Mouse (Mus musculus): ENCODE results near the gene Acot12.
"Not testable (repeated sequence)": the region's sequence is repeated elsewhere in the genome, so short reads cannot be mapped to it uniquely, and the experiment has no call there.

The Acot12 gene

DNA sequence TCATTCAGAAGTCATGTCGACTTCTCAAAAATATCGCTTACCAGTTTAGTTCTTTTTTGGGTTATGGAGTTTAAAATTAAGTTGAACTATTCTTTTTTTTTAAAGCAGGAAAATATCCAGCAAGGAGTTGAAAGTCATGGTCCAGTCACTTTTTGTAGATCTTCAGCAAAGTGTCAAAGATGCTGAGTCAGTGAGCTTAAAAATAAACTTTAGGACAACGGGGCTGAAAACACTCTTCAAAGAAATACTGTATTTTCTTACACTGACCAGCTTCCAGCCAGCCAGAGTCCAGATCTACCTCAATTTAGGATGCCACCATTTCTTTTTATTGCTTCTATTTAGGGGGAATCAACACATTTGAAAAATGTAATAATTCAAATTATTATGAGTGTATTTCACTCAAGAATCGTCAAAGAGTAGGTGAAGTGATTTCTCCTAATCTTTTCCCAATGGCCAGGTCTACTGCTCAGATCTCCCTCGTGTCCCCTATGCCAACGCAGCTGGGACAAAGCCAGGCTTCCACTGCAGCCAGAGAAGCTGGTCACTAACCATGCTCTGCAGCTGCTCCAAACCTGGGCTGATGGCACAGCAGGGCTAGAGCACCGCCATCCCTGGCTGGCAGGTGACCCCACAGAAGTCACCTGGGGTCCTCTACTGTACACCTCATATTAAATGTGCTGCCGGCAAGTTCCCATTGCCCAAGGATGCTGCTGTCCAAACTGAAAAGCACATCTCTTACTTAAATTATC is 19.2 kb downstream of the Acot12 start:
- no peak for DNase-seq (ENCODE audit: low read depth)

DNA sequence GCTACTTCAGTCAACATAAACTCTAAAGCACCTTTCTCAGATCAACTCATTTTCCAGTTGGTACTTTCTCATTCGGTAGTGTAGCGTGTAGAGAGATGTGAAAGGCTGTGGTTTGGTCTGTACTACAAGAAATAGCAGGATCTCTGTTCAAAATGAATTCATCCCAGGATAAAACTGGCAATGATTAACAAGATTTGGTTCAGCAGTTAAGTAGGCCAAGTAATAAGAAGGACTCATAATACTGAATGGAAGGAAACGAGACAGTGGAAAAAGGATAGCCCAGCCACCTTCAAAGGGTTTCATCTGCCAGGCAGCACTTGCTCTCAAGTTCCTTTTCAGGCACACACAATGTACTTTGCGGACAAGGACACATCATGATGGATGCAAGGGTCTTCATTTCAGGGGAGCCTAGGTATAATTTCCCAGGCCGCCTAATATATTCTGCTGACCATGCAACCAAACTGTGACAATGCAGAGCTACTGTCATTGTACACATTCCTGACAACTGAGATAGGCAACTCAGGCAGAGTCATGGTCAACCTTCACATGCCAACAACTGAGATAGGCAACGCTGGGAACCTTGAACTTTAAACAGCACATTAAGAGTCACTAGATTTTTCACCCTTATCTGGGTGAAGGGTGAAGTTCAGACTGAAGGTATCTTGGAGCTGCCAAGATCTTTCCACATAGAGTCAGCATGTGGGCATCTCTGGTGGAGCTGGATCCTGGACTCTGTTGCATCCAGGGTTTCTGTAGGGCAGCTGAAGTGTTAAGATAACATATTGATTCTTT is 20.5 kb downstream of the Acot12 start:
- DNase-seq (ENCODE audit: low read depth) = no peak

DNA sequence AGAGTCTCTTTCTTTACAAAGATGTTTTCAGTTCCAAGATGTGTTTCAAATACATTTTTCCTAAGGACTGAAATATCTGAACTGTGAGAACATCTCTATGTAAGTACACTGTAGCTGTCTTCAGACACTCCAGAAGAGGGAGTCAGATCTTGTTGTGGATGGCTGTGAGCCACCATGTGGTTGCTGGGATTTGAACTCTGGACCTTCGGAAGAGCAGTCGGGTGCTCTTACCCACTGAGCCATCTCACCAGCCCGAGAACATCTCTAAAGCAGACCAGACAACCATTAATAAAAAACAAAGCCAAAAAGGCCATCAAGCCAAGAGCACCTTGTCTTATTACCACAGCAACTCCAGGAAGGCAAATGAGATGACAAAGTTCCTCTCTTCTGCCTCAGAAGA is 22.3 kb downstream of the Acot12 start:
- DNase-seq (ENCODE audit: low read depth) = not testable (repeated sequence)

DNA sequence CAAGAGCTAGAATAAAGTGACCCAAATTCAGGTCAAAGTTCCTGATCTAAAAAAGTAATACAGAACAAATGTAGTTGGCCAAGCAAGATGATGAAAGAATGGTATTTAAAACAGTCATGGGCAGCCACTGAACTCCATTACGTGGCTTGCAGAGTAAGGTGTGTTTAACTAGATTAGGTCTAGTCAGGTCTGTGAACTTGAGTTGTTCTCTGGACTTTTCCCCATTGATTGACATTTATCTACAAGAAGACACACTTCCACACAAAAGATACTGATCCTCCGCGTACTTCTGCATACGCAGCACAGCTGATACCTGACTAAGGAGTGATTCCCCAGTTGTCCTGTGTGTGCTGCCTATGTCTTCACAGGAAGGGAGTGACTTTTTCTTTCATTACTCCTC is 24.3 kb downstream of the Acot12 start:
- no peak for DNase-seq (ENCODE audit: low read depth)

DNA sequence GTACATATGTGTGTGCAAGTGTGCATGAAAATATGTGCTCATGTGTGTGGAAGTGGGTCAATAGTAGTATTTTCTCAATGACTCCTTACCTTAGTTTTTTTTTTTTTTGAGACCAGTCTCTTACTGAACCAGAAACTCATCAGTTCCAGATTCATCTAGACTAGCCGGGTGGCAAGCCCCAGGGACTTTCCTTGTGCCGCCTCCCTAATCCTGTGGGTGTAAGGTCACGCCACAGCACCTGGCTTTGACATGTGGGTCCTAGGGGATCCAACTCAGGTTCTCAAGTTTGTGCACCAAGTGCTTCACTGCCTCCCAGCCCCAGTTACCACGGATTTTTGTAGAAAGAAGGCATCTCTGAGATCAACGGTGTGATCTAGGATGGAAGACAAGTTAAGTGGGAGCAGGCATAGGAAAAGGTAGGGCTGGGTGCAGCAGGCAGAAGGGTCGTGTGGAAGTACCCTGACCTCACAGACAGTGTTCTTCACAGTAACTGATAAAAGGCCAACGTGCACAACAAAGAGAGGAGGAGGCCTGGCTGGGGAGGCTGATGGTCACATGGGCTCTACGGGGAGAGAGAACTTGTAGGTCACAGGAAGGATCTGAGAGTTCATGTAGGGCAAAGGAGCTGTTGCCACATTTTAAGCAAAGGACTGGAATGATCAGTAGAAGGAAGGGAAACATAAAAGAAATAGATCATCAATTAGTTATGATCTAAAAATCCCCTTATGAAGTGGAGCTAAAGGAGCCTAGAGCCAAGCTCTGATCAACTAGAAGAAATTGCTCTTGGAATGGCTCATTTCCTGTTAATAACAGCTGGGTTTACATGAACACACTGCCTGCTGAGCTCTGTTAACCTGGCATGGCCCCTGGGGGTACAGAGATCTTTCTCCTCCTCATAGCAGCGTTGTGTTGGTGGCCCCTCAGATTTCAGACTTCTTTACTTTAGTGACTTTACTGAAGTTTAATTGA is 27.7 kb downstream of the Acot12 start:
- no peak for DNase-seq (ENCODE audit: low read depth)

DNA sequence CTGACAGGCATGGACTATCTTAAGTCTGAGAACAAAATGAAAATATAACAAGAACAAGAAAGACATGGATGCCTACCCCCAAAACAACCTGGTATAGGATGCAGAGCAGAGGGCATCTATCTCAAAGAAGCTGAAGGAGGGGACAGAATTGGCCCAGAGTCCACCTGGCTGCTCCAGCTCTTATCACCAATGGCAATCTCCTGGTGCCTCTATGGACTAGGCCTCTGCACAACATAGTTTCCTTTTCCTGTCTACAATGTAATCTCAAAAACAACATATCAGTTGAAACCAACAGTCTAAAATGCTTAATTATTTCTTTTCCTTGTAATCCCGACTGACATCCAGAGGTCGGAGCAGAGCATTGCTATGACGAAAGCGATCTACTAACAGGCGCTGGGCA is 36.8 kb downstream of the Acot12 start:
- no peak for DNase-seq (ENCODE audit: low read depth)

DNA sequence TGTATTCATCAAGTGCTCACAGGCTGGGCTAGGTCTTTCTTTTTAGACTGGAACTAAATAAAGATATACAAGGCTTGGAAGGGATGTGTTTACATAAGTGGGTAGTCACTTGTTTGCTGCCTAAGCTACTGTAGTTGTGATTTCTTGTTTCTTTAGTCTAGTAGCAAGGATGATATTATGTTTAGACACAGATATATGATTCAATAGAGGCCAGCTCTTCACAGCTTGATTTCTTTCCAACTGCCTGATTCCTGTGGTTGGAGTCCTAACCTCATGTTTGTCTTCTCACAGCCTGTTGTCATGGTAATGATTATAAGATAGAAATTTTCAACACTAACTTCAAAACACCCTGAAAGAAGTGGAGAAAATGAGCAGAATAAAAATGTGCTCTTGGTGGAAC is 38.6 kb downstream of the Acot12 start:
- peak; percentile 50 for DNase-seq (ENCODE audit: low read depth)

DNA sequence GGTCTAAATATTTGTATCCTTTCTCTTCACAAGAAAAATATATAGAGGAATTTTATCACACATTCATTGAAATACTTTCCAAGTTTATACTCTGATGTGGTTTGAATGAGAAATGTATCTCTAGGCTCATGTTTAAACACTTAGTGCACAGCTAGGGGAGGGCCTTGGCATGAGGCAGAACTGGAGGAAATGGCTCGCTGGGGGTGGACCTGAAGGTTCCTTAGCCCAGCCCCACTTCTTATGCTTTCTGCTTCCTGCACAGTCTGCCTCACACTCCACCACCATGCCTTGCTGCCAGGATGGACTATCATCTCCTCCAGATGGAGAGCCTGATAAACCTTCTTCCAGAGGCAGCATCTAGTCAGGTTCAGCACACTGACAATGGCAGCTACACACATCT is 50.7 kb downstream of the Acot12 start:
- no peak for DNase-seq (ENCODE audit: low read depth)

DNA sequence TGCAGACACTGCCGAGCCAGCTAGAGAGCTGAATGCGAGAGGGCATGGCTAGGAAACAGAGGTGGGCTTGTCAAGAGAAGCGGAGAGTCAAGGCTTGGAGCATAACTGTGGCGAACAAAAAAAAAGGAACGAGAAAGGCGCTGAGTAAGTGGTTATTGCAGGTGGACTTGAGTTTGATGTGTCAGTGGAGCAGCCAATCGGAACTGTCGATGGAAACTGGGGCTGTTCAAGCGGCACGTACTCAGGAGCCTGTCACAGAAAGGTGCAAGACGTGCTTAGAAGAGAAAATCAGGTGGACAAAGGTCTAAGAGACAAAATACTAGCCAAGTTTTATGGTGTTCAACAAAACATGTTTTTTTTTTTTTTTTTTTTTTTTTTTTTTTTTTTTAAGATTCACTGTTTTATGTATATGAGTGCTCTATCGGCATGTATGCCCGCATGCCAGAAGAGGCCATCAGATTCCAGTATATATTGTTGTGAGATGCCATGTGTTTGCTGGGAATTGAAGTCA is 53.7 kb downstream of the Acot12 start:
- no peak for DNase-seq (ENCODE audit: low read depth)

DNA sequence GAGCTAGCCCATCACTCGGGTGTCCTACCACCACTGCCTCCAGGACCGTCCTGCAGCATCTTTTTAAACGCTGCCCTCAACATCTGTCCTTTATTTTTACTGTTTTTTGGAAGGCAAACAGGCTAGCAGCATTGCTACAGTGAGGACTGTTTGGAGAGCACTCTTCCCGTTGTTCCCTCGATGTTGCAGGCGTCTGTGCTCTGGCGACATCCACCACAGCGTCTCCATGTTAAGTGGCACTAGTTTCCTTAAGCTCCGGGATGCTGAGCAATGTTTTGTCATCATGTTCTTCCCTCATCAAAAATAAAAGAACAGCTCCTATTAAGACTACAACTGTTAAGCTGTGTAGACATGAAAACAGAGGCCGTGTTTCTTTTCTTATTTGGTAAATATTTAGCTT is 54.3 kb downstream of the Acot12 start:
- no peak for DNase-seq (ENCODE audit: low read depth)

DNA sequence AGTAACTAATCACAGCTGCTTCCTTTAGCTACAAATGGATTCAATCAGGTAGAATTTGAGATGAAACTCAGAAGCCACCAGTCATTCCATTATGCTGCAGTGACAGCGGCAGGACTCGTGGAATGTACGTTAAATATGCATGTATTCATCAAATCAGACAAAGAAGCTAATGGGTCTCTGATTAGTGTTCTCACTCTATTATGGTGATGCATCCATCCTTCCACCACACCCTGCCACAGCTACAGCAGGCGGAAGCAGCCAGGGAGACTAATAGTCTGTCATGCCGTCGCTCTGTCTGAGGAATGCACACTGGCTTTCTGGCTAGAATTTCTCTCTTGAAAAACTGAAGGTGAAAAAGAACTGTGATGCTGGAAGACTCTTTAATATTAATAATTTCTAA is 54.7 kb downstream of the Acot12 start:
- DNase-seq (ENCODE audit: low read depth) = no peak

DNA sequence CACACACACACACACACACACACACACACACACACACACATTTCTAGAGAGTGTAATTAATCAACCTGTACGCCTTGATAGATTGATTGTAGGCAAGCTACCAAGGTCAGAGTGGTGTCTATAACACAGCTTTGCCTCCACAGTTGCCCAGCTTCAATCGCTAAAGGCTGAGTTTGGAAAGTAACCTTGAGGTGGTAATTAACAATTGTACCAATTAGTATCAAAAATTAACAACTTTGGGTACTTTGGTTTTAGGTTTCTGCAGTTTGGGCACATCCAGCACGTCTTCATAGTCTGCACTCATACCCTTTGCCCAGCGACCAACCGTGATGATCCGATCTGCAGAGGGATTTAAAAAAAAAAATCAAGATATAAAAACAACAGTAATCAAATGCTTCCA is 55.6 kb downstream of the Acot12 start:
- no peak for DNase-seq (ENCODE audit: low read depth)

DNA sequence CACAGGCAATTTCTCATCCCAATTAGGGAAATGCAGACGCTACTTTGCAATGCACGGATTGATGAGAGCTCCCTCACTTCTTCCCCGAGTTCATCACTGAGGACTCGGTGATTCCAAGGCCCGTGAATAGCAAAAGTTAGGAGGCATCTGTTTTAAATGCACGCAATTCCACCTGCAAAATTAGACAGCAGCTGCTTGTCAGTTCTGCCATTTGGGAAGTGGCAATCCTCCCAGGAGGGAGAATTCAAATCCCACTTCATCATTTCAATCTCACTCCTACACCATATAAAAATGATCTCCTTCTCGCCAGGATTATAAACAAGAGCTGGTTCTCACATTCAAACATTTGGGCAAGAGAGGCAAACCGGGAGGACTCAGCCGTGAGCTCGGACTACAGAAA is 56.1 kb downstream of the Acot12 start:
- DNase-seq (ENCODE audit: low read depth) = no peak

DNA sequence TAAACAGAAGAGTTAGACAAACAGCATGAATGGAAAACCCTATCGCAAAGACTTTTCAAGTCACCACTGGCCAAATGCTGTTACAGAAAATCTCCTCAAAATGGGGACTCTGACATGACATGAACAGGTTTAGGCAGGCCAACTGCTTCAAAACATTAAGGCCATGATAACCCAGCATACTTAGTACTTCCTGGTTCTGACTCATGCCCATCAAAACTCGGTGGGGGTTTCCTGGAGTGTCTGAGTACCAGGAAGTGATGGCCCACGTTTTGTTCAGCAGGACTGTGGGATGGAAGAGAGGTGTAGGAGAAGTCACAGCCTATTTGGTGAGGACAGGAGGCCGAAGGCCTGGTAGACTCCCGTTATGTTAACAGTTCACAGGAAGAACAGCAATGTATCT is 60.4 kb downstream of the Acot12 start:
- no peak for DNase-seq (ENCODE audit: low read depth)

DNA sequence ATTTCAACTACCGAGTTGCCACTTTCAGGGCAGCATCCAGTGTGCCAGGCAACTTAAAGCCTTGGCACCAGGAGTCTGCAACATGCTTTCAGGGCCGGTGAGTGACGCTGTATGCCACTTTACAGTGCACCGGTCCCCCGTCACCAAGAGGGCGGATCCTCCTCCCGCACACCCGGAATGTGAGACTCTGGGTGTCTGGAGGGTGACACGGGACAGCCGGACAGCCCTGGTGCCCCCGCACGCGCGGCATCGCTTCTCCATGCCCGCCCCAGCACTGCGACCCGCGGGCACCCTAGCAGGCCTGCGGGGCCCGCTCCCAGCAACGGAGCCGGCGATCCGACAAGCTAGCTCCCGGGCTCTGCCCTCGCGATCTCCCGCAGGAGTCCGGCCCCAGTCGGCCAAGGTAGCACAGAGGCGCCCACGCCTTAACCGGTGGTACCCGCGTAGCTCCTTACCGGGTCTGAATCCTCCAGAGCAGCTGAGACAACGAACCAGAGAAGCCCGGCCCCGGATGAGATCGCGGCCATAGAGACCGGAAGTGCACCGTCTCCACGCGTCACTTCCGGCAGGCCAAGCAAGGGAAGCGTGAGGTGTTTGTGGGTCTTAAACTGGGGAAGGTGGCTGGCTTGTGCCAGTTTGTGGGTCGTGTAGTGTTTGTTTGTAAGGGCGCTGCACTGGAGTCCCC is 66.0 kb downstream of the Acot12 start, which contains the start of gene Zcchc9:
Gene Zcchc9 (minus strand): TSS at position 551 of the 685 bp plus-strand sequence.
- DNase-seq (ENCODE audit: low read depth) = peak; percentile 90

DNA sequence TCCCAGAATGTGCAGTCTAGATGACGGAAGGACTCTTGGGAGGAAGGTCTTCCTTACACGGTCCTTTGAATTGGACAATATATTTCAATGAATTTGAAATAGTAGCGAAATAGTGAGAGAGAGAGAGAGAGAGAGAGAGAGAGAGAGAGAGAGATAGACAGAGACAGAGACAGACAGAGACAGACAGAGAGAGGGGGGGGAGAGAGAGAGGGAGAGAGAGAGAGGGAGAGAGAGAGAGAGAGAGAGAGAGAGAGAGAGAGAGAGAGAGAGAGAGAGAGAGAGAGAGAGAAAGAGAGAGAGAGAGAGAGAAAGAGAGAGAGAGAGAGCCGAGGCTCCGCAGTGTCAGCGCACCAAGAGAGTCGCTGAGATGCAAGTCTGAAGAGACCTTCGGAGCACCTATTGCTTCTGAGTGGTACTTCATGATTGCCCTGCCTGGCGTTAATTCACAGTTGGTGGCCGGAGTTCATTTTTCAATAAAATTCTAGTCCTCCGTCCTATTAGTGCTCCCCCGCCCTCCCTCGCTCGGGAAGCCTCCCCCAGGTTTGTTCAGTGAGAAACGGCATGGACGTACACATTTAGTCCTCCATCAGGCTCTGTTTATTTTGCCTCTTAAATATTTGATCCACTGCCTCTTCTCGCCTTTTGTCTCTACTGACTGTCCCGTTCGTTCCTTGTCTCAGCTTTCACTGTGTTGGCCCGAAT is 66.7 kb downstream of the Acot12 start:
- DNase-seq (ENCODE audit: low read depth) = peak; percentile 27

DNA sequence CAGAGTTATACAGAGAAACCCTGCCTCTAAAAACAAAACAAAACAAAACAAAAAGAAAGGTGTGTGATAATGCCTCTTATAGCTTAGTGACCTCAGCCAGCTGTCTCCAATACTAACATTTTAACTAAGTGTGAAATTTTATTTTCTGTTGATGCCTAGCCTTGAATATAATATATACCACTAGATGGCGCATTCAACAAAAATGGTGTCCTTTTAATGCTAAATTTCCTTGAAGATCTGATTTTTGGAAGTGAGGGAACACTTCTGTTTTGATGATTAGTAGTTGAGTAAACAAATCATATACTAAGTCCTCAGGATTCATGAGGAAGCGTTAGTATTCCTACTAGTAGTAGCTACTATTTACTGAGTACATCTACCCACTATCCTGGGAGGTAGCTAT is 68.2 kb downstream of the Acot12 start:
- DNase-seq (ENCODE audit: low read depth) = peak; percentile 60

DNA sequence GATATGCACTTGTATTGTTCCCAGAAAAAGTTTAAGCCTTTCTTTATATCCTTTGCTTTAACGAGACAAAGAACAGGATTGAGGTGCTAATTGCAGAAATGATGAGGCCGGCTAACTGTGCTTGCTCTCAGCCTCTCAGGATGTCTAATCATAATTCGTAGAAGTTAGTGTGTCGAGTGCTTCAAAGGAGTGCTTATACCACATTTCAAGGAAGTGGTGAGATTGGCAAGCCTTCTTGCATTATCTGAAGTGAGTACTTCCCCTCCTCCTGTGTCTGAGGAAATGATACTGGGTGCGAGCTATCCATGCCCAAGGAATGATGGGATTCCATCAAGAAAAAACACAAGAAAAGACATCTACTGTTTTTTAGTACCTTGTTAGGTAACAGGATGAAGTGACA is 73.4 kb downstream of the Acot12 start:
- DNase-seq (ENCODE audit: low read depth) = no peak

DNA sequence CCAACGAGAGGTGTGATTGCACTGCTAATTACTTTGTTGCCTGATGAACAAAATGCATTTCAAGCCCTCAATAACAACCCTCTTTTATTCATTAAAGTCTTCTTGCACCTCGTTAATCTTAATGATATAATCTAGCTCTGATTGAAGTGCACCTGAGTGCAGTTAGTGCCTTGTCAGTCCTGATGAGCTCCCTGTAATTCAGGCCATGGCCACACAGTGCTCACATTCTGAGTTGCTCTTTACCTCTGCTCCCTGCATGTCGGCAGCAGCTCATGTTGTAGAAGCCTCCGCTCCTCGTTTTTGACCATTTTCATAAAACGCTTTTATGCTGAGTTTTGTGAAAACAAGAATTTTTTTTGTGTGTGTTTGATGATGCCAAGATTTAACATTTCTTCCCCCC is 82.4 kb downstream of the Acot12 start:
- no peak for DNase-seq (ENCODE audit: low read depth)

DNA sequence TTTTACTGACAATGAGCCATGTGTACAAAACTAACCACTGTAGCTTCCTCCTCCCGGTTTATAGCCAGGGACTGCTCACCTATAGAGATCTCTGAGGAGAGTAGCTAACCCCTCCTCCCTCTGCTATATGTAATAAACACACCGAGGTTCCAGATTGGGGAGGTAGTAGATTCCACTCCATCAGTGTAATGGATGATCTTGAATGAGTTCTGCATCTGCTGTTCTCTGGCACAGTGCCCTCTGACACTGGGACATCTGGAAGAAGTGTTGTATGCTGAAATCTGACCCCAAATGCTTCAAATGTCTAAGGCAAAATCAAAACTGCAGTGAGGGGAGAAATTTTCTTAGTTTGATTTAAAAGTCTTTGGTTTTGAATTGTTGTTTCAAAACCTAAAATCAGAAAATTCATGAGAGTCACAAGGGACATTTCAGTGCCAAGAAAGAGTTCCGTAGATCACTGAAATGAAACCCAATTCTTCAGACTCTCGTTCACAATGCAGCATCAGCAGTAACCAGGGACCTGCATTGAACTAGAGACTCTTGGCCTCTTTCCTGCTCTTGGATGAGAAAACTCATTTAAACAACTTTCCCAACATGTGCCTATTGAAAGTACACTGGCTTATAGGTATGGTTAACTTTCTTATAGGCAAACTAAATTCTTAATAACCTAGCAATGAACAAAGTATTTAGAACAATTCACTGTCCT is 83.7 kb downstream of the Acot12 start:
- peak; percentile 54 for DNase-seq (ENCODE audit: low read depth)
